Mouse (Mus musculus): ENCODE measurements around the gene Tbc1d1. TPM values are rescaled to one million over a fixed set of nuclear protein-coding genes. Genes with fewer than 3 reads are reported as not detected.
"Not testable (repeated sequence)": the region's sequence is repeated elsewhere in the genome, so short reads cannot be mapped to it uniquely, and the experiment has no call there.

Tbc1d1 gene
- total RNA-seq, 2 experiments from 2014 or later, result 57.2 to 73.9 TPM

GRCm38 (mm10) chr5:64346343-64346885 is 190.3 kb downstream of the Tbc1d1 start:
- DNase-seq (ENCODE audit: low spot score), result no peak

GRCm38 (mm10) chr5:64348166-64348565 is 192.1 kb downstream of the Tbc1d1 start:
- DNase-seq (ENCODE audit: low spot score), result no peak

- no peak for DNase-seq (ENCODE audit: low spot score)
These were observed 192.7 kb downstream of the Tbc1d1 start for GRCm38 (mm10) chr5:64348780-64349179.

GRCm38 (mm10) chr5:64351968-64352367 is 195.9 kb downstream of the Tbc1d1 start:
- no peak for DNase-seq (ENCODE audit: low spot score)

- peak; percentile 42 for DNase-seq (ENCODE audit: low spot score)
These were observed 202.8 kb downstream of the Tbc1d1 start for GRCm38 (mm10) chr5:64358639-64359584.

- DNase-seq (ENCODE audit: low spot score), result no peak
These were observed 204.2 kb downstream of the Tbc1d1 start for GRCm38 (mm10) chr5:64360147-64360875.

GRCm38 (mm10) chr5:64360876-64361268 is 204.8 kb downstream of the Tbc1d1 start:
- not testable (repeated sequence) for DNase-seq (ENCODE audit: low spot score)

GRCm38 (mm10) chr5:64363859-64364406 is 207.8 kb downstream of the Tbc1d1 start:
- no peak for DNase-seq (ENCODE audit: low spot score)

GRCm38 (mm10) chr5:64364432-64365125 is 208.5 kb downstream of the Tbc1d1 start:
- DNase-seq (ENCODE audit: low spot score), result peak; percentile 68

GRCm38 (mm10) chr5:64365187-64366066 is 209.3 kb downstream of the Tbc1d1 start:
- DNase-seq (ENCODE audit: low spot score), result no peak

- DNase-seq (ENCODE audit: low spot score), result no peak
These were observed 210.0 kb downstream of the Tbc1d1 start for GRCm38 (mm10) chr5:64366113-64366512.

GRCm38 (mm10) chr5:64367426-64367825 is 211.3 kb downstream of the Tbc1d1 start:
- peak; percentile 65 for DNase-seq (ENCODE audit: low spot score)

- no peak for DNase-seq (ENCODE audit: low spot score)
These were observed 215.3 kb downstream of the Tbc1d1 start for GRCm38 (mm10) chr5:64371331-64371831.

GRCm38 (mm10) chr5:64372292-64372961 is 216.3 kb downstream of the Tbc1d1 start:
- DNase-seq (ENCODE audit: low spot score), result no peak

GRCm38 (mm10) chr5:64373695-64374094 is 217.6 kb downstream of the Tbc1d1 start:
- no peak for DNase-seq (ENCODE audit: low spot score)

- DNase-seq (ENCODE audit: low spot score), result no peak
These were observed 219.7 kb downstream of the Tbc1d1 start for GRCm38 (mm10) chr5:64375851-64376250.

- no peak for DNase-seq (ENCODE audit: low spot score)
These were observed 220.4 kb downstream of the Tbc1d1 start for GRCm38 (mm10) chr5:64376466-64376865.

GRCm38 (mm10) chr5:64377705-64378104 is 221.6 kb downstream of the Tbc1d1 start:
- DNase-seq (ENCODE audit: low spot score), result no peak

- no peak for DNase-seq (ENCODE audit: low spot score)
These were observed 222.6 kb downstream of the Tbc1d1 start for GRCm38 (mm10) chr5:64378591-64379275.
